Mouse (Mus musculus) frontal cortex, postnatal 25 days (tissue): ENCODE measurements around the gene Cfd.

ENCODE experiments used
- DNase-seq, 2 experiments: peaks; one replicate each; pipeline ENCODE4 v3.0.0; 2022; ENCODE audit warnings: low spot score in 2 of 2

Gene Cfd

DNA sequence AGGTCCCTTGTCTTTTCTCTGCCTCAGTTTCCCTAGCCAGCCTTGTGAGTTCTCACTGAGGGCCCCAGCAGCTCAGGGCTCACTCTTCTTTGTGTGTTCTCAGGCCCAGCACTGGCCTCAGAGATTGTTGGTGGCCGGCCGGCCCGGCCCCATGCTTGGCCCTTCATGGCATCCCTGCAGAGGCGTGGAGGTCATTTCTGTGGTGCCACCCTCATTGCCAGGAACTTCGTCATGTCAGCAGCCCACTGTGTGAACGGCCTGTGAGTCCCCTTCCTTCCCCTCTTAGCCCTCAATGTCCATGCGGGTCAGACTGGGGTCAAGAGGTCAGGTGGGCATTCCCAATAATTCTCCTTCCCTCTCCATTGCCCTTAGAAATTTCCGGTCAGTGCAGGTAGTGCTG is 4.0 kb upstream of the Cfd start:
- no peak for DNase-seq

DNA sequence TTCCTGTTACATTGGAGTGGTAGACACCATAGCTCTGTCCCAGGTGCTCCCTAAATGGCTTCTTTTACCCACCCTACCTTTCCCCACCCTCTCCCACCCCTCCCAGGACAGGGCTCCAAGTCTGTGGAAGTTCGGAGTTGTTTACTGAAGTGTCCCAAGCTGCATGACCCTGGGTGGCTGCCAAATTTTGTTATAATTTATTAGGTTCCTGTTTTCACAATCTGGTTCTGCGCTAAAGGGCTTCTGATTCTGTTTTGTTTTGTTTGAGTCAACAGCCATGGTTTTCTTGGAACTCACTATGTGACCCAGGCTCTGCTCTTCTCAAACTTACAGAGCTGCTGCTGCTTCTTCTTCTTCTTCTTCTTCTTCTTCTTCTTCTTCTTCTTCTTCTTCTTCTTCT is 1.3 kb upstream of the Cfd start:
- no peak for DNase-seq

GRCm38 (mm10) chr10:79892451-79893118 is 1.9 kb downstream of the Cfd start:
- peak; percentile 60 to 67 for DNase-seq

GRCm38 (mm10) chr10:79896306-79896705 is 5.7 kb downstream of the Cfd start:
- no peak for DNase-seq

DNA sequence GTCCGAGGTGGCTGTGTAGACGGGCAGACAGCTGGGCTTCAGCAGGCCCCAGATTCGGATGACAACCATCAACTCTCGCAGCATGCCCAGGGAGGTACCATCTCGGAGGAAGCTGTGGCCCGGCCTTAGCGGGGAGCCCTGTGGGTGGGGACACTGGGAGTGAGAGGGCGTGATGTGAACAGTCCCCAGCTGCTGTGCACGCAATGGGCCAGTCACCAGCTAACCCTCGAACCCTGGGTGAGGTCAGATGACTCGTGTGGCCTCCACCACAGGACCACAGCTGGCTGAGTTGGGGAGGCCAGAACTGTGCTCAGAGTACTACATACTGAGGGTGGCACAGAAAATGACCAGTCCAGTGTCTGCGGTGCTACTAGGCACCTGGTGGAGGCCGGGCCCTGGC is 6.2 kb downstream of the Cfd start:
- no peak for DNase-seq

DNA sequence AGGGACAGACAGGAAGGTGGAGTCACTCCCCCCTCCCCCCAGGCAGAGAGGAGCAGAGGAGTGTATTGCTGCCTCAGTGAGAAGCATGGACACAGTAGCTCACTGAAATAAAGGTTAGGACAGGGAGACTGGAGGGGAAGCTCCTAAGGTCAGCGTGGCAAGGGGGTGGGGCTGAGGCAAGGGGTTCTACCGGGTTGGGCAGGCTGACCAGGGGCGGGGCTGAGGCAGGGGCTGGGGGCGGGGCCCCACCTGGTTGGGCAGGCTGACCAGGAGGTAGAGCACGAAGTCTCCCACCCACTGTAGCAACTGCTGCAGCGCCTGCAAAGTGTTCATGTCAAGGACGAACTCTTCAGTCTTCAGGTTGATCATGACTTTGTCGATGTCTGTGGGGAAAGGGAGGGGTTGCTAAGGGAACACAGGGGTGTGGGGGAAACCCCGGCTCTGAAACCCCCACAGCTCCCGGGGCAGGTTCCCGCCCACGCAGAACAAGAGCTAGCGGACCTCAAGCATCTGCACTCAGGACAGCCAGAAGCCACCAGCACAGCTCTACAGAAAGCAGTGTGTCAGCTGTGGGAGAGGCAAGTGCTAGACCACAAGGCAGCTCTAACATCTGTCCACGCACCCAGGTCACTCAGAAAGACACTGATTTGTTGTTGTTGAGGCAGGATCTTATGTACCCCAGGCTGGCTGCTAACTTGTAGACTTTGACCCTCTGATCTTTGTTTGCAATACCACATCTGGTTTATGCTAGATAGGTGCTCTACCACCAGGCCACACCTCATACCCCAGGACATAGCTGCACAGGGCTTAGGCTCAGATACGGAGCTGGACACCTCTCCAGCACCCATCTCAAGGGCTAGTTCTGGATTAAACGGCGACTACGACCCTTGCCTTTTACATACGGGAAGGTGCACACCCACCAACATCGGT is 6.9 kb downstream of the Cfd start:
- no peak for DNase-seq

GRCm38 (mm10) chr10:79900951-79901410 is 10.3 kb downstream of the Cfd start:
- peak; percentile 48 to 65 for DNase-seq

DNA sequence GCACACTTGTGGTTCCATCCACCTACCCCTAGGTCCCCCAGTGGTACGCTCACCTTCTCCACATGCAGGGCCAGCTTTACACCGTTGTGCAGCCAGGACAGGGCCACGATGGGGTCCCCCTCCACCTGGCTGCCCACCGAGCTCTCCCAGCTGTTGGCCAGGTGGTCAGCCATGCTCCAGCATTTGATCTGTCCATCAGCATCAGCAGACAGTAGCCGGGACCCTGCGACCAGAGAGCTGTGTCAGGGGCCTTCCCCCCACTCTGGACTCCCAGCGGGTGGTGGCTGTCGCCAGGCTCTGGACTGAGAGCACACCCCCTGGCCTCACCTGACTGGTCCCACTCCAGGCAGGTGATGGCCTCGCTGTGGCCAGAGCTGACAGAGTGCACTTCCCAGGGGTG is 16.1 kb downstream of the Cfd start:
- DNase-seq, result no peak

GRCm38 (mm10) chr10:79907415-79907814 is 16.8 kb downstream of the Cfd start:
- no peak for DNase-seq

- peak; percentile 89 to 93 for DNase-seq
These were observed 17.8 kb downstream of the Cfd start, which contains the start of gene Med16 for GRCm38 (mm10) chr10:79908167-79909091. Med16 (minus strand) TSS chr10:79908923.

DNA sequence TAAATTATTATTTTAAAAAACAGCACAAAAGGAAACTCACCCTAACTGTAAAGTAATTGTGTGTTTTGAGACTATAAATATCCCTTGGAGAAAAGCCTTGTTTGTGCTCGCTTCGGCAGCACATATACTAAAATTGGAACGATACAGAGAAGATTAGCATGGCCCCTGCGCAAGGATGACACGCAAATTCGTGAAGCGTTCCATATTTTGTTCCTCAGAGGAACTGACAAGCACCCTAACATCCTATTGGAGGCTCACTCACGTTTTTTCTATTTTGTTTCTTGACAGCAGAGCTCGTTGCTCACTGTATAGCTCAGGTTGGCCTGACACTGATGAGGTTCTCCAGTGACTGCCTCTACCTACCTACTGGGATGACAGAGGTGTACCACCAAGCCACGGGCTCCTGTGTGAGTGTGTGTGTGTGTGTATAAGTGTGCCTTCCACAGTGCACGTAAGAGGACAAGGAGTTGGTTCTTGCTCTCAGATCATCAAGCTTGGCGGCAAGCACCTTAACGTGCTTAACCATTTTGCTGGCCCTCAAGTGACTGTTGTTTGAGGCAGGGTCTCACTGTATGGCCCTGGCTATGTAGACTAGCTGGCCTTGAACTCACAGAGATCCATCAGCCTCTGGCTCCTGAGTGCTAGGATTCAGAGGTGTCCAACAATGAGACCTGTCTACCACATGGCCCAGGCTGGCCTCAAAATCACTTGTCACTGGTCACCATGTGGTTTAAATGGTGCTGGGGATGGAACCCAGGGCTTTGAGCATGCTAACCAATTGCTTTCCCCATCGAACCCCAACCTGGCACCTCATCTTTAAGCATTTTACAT is 18.7 kb downstream of the Cfd start:
- no peak for DNase-seq

- no peak for DNase-seq
These were observed 19.9 kb downstream of the Cfd start, which contains the start of gene Gm26602 for GRCm38 (mm10) chr10:79910556-79910955. Gm26602 (plus strand) TSS chr10:79910856.

- no peak for DNase-seq
These were observed 21.8 kb downstream of the Cfd start for GRCm38 (mm10) chr10:79912412-79912811.

DNA sequence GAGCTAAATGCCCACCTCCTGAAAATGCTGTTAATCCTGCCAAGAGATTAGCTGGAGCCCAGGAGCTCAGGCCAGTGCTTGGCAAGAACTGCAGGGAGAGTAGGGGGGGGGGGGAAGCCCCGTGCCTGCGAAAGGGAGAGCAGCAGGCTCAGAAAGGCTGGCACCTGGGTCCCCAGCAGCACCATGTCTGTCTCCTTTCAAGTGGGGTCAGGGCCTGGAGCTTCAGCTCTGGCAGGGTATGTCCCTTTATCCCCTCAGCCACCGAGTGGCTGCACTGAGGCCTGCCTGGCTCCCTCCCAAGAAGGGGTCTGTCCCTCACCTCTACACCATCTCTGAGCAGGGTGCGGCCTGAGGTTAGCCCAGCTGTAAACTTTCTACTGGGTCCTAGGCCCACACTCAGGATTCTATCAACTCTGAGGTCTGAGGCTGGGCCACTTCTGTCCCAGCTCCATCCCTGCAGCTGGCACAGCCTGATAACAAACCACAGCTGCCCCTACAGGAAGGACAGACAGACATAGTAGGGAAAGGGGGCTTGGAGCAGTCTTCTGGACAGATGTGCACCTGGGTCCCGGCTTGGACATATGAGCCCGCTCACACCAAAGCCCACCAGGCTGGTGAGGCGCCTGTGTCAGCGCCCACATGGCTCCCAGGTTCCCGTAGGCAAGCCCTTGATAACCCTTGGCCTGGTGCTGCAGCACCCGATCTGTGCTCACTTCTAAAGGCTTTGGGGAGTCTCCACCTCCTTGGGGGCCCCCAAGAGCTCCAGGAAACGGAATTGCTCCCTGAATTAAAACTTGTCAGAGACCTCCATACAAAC is 23.7 kb downstream of the Cfd start:
- no peak for DNase-seq

DNA sequence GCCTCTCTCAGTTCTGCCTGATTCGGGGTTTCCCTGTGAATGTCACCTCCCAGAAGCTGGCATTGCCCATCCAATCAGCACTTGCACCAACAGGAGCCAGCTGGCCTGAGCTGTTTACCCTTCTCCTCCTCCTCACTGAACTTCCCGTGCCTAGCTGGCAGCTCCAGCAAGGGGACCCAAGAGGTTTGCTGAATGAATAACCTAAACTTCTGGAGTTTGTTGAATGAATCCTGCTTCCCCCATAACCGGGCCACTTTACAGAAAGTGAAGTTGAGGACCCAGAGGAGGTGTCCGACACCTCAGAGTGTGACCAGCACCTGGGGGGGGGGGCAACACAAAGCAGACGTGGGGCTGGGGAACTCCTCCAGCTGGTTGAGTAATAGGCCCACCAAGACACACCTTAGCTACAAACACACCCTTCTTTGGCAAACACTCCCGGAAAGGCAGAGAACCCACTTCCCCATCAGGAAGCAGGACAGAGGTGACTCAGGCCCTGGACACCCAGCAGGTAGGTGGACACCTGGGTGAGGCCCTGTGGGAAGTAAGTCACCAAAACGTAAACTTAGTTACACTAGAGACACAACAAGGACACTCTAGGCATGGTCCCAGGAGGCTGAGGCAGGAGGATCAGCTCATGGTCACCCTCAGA is 24.4 kb downstream of the Cfd start:
- no peak for DNase-seq

GRCm38 (mm10) chr10:79916081-79916480 is 25.4 kb downstream of the Cfd start:
- no peak for DNase-seq

- peak; percentile 67 to 71 for DNase-seq
These were observed 26.3 kb downstream of the Cfd start, which contains the start of gene Kiss1r for GRCm38 (mm10) chr10:79916808-79917531. Kiss1r (plus strand) TSS chr10:79916971.

- no peak for DNase-seq
These were observed 27.0 kb downstream of the Cfd start for GRCm38 (mm10) chr10:79917532-79918100.
